Mouse (Mus musculus) B cell, adult (primary cell): Measurements from ENCODE around the gene Msx3. TPM values are rescaled to one million over a fixed set of nuclear protein-coding genes. Genes with fewer than 3 reads are reported as not detected.

Experiments used
- total RNA-seq: library from RNA; stranded (reverse); gene quantifications from 4 replicates; pipeline ENCODE4 v1.2.4, GENCODE M21; 2023; ENCODE audit not compliant: inconsistent age

Gene Msx3
- total RNA-seq: not detected in 4 replicates

DNA sequence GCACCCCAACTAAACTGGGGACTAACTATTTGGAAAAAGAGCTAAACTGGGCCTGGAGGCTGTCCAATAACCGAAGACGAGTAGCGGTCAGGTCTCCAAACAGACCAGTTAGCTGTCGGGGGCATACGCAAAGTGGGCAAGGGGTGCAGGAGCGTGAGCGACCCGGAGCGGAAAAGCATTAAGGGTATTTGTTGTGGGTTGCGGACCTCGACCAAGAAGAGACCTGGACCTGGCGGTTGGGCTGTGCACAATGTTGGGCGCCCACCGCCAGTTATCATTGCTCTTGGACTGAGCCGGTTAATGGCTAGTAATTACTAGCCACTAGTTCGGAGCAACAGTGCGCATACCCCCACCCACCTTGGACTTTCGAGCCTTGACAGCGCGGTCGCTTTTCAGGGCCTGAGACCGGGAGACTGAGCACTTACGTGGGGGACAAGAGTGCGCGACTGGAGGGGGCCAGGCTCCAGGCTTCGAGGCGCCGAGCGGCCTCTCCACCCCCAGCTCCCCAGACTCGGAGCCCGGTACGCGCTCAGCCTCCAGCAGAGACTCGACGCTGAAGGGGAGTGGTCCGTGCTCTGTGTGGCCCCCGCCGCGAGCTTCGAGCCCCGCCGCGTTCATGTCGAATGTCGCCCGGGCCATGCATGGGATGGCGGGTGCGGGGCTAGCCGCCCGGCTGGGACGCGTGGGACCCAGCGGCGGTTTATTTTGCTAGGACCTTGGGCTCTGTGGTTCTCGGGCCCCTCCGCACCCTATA is at the start of gene Msx3:
TSS of gene Msx3 (minus strand) at position 729 of the 754 bp plus-strand sequence.

DNA sequence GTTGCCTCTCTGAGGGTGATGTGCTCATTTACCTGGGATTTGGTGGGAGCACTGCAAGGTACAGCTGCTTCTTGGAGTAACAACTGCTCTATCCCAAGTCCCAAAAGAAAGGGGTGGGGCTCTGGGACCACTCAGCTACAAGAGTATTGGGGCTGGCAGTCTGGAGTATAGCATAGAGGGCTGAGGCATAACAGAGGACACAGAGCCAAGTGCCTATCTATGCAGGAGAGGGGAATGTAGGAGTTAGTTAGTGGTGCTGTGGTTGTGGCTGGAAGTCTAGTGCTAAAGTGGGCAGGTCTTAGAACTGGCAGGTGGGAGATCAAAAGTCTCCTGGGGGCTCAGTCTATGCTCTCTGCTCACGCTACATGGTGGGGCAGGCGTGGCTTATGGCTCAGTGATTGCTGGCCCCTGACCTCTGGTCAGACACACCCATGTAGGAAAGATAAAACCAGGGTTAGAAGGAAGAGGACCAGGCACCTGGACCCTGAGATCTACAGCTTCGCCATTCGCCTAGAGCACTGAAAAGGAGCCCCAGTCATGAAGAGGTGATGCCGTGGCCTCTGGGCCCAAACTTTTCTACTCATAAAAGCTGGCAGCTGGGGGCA is 44.1 kb upstream of the Msx3 start, which contains the start of gene Prap1:
TSS of gene Prap1 (plus strand) at position 472 of the 605 bp plus-strand sequence.

DNA sequence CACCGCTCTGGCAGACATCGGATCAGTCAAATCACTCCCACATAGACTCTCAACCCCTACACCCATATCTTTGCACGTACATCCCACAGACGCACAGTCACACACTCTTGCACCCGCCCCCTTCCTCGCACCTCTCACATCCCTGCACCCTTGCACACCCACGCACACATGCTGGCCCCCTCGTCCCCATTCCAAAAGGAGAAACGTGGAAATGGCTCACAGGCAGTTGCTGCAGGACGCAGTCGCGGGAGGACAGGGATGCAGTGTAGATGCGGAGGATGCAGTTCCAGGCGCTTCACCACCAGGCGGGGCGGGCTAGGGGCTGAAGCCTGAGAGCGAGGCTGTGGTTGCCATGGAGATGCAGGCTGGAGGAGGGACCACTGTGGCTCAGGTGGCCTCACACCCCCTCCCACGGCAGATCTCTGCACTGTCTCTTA is 33.4 kb upstream of the Msx3 start, which contains the start of gene Caly:
TSS of gene Caly (minus strand) at position 307 of the 437 bp plus-strand sequence.

DNA sequence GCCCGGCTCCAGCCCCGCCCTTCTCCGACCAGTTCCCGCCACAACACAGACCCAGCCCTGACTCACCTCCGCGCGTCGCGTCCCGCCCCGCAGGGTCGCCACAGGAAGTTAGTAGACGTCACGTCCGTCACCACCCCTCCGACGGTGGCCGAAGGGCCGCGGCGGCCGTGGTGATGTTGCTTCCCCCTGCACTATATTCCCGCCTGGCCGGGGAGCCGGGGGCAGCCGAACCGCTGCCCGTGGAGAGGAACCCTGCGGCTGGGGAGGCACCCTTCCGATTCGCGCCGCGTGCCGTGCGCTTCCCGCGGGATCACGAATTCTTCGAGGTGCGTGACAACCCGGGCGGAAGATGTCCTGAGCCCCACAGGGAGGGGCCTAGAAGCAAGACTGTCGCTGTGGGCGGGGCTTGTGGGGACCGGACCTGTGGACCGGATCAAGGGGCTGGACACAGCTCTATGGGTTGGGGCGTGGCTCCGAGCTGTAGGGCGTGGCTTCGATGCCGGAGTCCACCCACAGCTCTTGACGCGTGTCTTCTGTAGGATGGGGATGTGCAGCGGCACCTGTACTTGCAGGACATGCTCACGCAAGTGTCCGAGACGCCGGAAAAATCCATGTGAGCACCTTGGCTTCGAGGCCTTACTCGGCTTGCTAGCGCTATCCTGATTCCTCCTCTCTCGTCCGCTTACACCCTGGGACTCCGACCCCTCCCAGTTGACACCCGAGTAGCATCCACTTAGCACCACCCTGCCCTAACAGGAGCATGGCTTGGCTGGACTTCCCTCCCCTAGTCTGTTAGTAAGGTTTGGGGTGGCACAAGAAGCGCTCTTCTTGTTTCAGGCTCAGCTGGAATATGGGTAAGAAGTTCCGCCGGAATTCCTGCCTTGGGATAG is 12.4 kb downstream of the Msx3 start, which contains the start of the genes Zfp511 and Tubgcp2:
TSS of gene Zfp511 (plus strand) at position 111 of the 890 bp plus-strand sequence.
TSS of gene Tubgcp2 (minus strand) at position 389 of the 890 bp plus-strand sequence.

Other genes with a start within 250 kb of the Msx3 start
- not detected in 4 replicates for gene Adgra1, start 214.9 kb downstream of the Msx3 start, total RNA-seq
- not detected in 4 replicates for gene Kndc1, start 154.4 kb downstream of the Msx3 start, total RNA-seq
- gene Utf1, start 105.3 kb downstream of the Msx3 start, total RNA-seq: 0.42 TPM in 1 of 4 replicates, not detected in the others
- 0.83 TPM in 1 of 4 replicates, not detected in the others for gene 6430531B16Rik, start 70.3 kb downstream of the Msx3 start, total RNA-seq
- gene Adam8, start 56.5 kb downstream of the Msx3 start, total RNA-seq: 1.5 to 3.0 TPM (median 2.4 TPM) in 4 replicates
- 37.8 to 50.2 TPM (median 42.3 TPM) in 4 replicates for gene Zfp511, start 12.7 kb downstream of the Msx3 start, total RNA-seq
- gene Tubgcp2, start 12.4 kb downstream of the Msx3 start, total RNA-seq: 30.9 to 38.7 TPM (median 35.1 TPM) in 4 replicates
- gene Caly, start 33.5 kb upstream of the Msx3 start, total RNA-seq: not detected in 4 replicates
- not detected in 4 replicates for gene Prap1, start 44.3 kb upstream of the Msx3 start, total RNA-seq
- 2.2 to 3.9 TPM (median 3.2 TPM) in 4 replicates for gene Fuom, start 53.4 kb upstream of the Msx3 start, total RNA-seq
- gene Paox, start 66.7 kb upstream of the Msx3 start, total RNA-seq: 1.6 to 6.7 TPM (median 5.0 TPM) in 4 replicates
- gene Echs1, start 67.4 kb upstream of the Msx3 start, total RNA-seq: 23.9 to 29.1 TPM (median 25.5 TPM) in 4 replicates
- gene Mtg1, start 88.5 kb upstream of the Msx3 start, total RNA-seq: 11.1 to 17.4 TPM (median 14.2 TPM) in 4 replicates
- gene Sprn, start 105.8 kb upstream of the Msx3 start, total RNA-seq: not detected in 4 replicates
- not detected in 4 replicates for gene Olfr522, start 115.7 kb upstream of the Msx3 start, total RNA-seq
- not detected in 4 replicates for gene Olfr523, start 124.1 kb upstream of the Msx3 start, total RNA-seq
- not detected in 4 replicates for gene Olfr524, start 156.9 kb upstream of the Msx3 start, total RNA-seq
- not detected in 4 replicates for gene Cd163l1, start 169.2 kb upstream of the Msx3 start, total RNA-seq
- gene 5830411N06Rik, start 198.2 kb upstream of the Msx3 start, total RNA-seq: not detected in 4 replicates